Mouse (Mus musculus) CD8-positive naive resting alpha-beta T cell, adult 57 days (primary cell): ENCODE results near the gene Gpr152. TPM values are rescaled to one million over a fixed set of nuclear protein-coding genes. Genes with fewer than 3 reads are reported as not detected.

ENCODE experiments used
- total RNA-seq: library from RNA; stranded (reverse); gene quantifications from one replicate; pipeline ENCODE4 v1.2.4, GENCODE M21; 2023

Gene Gpr152
- total RNA-seq, result 0.58 TPM

GRCm38 (mm10) chr19:4139446-4139845 lies at the start of gene Gpr152:
Gpr152 (plus strand) TSS chr19:4139787.

GRCm38 (mm10) chr19:4096642-4097440 lies 42.7 kb upstream of the Gpr152 start, which contains the start of gene Cdk2ap2:
Cdk2ap2 (plus strand) TSS chr19:4097182.

GRCm38 (mm10) chr19:4099837-4100717 lies 39.5 kb upstream of the Gpr152 start, which contains the start of gene Pitpnm1:
Pitpnm1 (plus strand) TSS chr19:4099998.

GRCm38 (mm10) chr19:4125741-4126696 lies 13.6 kb upstream of the Gpr152 start, which contains the start of gene Aip:
Aip (minus strand) TSS chr19:4125858.

GRCm38 (mm10) chr19:4143759-4144268 lies 4.2 kb downstream of the Gpr152 start, which contains the start of gene Cabp4:
Cabp4 (minus strand) TSS chr19:4144033.

GRCm38 (mm10) chr19:4148491-4148806 lies 8.9 kb downstream of the Gpr152 start, which contains the start of gene Coro1b:
Coro1b (plus strand) TSS chr19:4148619.

DNA sequence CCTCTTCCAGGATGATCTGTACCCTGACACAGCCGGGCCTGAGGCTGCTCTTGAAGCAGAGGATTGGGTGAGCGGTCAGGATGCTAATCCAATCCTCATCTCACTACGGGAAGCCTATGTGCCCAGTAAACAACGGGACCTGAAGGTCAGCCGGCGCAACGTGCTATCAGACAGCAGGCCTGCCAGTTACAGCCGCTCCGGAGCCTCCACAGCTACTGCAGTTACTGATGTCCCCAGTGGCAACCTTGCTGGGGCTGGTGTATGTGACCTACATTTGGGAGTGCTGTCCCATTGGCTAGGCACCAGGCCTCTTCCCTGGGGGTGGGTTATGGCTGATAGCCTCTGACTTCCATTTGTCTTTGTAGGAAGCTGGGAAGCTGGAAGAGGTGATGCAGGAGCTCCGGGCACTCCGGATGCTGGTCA lies 13.7 kb downstream of the Gpr152 start, which contains the start of gene Ptprcap:
Ptprcap (plus strand) TSS at position 373 of the 423 bp plus-strand sequence.

DNA sequence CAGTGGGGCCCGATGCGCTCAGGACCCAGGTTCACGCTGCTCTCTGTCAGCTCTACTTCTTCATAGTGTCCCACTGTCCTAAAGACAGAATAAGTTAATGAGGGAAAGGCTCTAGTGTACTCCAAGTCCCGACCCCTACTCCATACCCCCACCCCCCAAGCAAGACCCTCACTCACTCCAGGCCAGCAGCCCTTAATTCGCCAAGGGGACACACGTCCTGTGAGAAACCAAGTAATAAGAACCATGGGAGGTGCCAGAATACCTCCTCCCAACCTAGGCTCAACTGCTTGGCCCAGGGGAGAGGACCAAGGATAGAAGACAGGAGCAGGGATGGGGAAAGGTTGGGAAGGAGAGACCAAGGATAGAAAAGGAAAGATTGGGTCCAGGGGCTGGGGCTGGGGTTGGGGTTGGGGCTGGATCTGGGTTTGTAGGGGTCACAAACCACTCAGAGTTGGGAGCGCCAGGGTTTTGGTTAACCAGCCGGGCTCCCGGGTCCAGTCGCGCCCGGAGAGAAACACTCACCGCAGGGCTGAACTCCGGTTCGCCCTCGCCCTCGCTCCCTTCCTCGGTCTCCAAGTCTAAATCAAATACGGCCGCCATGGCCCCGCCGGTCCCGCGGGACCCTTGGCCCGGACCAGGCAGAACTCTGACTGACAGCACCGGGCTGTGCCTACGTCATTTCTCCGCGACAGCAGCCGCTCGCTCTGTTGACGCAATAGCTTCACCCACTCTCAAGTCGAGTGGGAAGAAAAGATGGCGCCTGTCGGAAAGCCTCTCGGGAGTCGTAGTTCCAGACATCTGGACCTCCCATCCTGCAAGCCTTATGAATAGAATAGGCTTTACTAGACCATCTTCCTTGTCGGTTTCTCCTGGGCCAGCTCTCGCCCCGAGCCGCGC lies 23.3 kb downstream of the Gpr152 start, which contains the start of gene Rps6kb2:
Rps6kb2 (minus strand) TSS at position 709 of the 897 bp plus-strand sequence.

GRCm38 (mm10) chr19:4175368-4175947 lies 35.9 kb downstream of the Gpr152 start, which contains the start of gene Carns1:
Carns1 (minus strand) TSS chr19:4175479.

GRCm38 (mm10) chr19:4190831-4191334 lies 51.3 kb downstream of the Gpr152 start, which contains the start of gene Tbc1d10c:
Tbc1d10c (minus strand) TSS chr19:4191284.

DNA sequence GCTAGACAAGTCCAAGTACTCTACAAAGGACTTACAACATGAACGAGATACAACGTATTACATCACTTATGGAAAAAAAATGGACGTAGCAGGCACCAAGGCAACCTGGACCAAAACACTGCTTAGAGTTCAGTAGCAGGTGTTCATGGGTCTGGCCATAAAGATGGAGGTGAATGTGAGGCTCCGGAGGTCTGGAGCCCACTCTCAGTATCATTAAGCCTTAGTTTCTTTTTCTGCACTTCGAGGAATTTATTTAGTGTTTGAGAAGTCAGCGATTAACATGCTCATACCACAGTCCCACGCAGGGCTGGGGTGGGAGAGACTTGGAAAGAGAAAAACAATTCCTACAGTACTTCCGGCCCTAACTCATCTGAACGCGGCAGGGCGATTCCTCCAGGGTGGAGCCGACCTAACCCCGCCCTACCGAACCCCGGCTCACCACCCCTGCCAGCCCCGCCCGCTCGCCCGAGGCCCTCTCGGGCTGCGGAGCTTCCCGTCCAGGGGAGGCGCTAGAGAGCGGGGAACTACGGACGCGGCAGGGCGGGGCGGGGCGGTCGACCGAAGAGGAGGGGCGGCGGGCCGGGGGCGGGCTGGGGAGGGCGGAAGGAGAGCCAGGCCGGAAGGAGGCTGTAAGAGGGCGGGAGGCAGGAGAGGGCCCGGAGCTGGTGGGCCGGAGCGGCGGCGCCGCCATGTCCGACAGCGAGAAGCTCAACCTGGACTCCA lies 52.1 kb downstream of the Gpr152 start, which contains the start of gene Ppp1ca:
Ppp1ca (plus strand) TSS at position 538 of the 723 bp plus-strand sequence.

Other genes with a start within 250 kb of the Gpr152 start
- gene Tcirg1, start 232.7 kb upstream of the Gpr152 start, total RNA-seq, result 83.4 TPM
- gene Ndufs8, start 227.0 kb upstream of the Gpr152 start, total RNA-seq, result 52.9 TPM
- gene Aldh3b1, start 210.0 kb upstream of the Gpr152 start, total RNA-seq, result 1.6 TPM
- gene Unc93b1, start 204.6 kb upstream of the Gpr152 start, total RNA-seq, result 43.8 TPM
- gene Aldh3b3, start 181.1 kb upstream of the Gpr152 start, total RNA-seq, result not detected
- not detected for gene Aldh3b2, start 167.5 kb upstream of the Gpr152 start, total RNA-seq
- gene Acy3, start 153.2 kb upstream of the Gpr152 start, total RNA-seq, result not detected
- not detected for gene Tbx10, start 147.0 kb upstream of the Gpr152 start, total RNA-seq
- gene Nudt8, start 139.2 kb upstream of the Gpr152 start, total RNA-seq, result 8.7 TPM
- gene Gm49405, start 139.2 kb upstream of the Gpr152 start, total RNA-seq, result 2.3 TPM
- 5.1 TPM for gene Doc2g, start 136.5 kb upstream of the Gpr152 start, total RNA-seq
- gene Ndufv1, start 127.0 kb upstream of the Gpr152 start, total RNA-seq, result 109 TPM
- gene Gstp1, start 101.8 kb upstream of the Gpr152 start, total RNA-seq, result 191 TPM
- gene Gstp2, start 93.8 kb upstream of the Gpr152 start, total RNA-seq, result 32.5 TPM
- gene Gstp3, start 80.2 kb upstream of the Gpr152 start, total RNA-seq, result 26.6 TPM
- gene Cabp2, start 58.2 kb upstream of the Gpr152 start, total RNA-seq, result not detected
- 161 TPM for gene Cdk2ap2, start 42.6 kb upstream of the Gpr152 start, total RNA-seq
- gene Pitpnm1, start 39.8 kb upstream of the Gpr152 start, total RNA-seq, result 317 TPM
- gene Aip, start 13.9 kb upstream of the Gpr152 start, total RNA-seq, result 134 TPM
- gene Cabp4, start 4.2 kb downstream of the Gpr152 start, total RNA-seq, result 0.37 TPM
- gene Coro1b, start 8.8 kb downstream of the Gpr152 start, total RNA-seq, result 125 TPM
- gene Ptprcap, start 13.8 kb downstream of the Gpr152 start, total RNA-seq, result 302 TPM
- gene Rps6kb2, start 23.6 kb downstream of the Gpr152 start, total RNA-seq, result 35.9 TPM
- 63.4 TPM for gene Carns1, start 35.7 kb downstream of the Gpr152 start, total RNA-seq
- gene Tbc1d10c, start 51.5 kb downstream of the Gpr152 start, total RNA-seq, result 309 TPM
- 343 TPM for gene Ppp1ca, start 52.3 kb downstream of the Gpr152 start, total RNA-seq
- gene Rad9a, start 61.9 kb downstream of the Gpr152 start, total RNA-seq, result 44.6 TPM
- gene Clcf1, start 74.5 kb downstream of the Gpr152 start, total RNA-seq, result 197 TPM
- not detected for gene AC109138.7, start 74.6 kb downstream of the Gpr152 start, total RNA-seq
- gene Pold4, start 92.1 kb downstream of the Gpr152 start, total RNA-seq, result 55.7 TPM
- gene Ssh3, start 129.4 kb downstream of the Gpr152 start, total RNA-seq, result 13.6 TPM
- gene Ankrd13d, start 143.3 kb downstream of the Gpr152 start, total RNA-seq, result 17.4 TPM
- gene Grk2, start 166.4 kb downstream of the Gpr152 start, total RNA-seq, result 359 TPM